Mouse (Mus musculus): ENCODE data around the gene Akr1c13. TPM values are rescaled to one million over a fixed set of nuclear protein-coding genes. Genes with fewer than 3 reads are reported as not detected.

The Akr1c13 gene
- total and polyA plus RNA-seq, 2 experiments from 2014 or later = 1.6 TPM; not detected in 1

DNA sequence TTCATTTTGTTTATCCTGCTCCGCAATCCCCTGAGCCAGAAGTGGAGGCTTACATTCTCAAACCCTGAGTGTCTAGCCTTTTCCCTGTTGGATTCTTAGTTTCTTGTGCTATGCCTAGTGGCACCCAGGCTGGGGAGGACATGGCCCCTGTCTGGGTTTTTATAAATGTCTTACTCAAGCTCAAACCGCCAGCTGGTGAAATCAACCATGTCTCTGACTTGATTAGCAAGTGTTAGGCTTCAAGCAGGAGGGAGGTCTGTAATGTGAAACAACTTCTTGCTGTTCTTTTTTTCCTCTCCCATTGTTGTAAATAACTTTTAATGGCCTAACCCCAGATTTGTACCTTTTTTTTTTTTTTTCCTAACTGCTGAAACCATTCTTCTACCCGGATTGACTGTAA is 58.4 kb downstream of the Akr1c13 start:
- H3K36me3 ChIP-seq (replicated peaks; ENCODE audit: control insufficient read depth, insufficient read depth, low read length) = no peaks in the 10 kb centered on the region
- no peak overlapping the region for H3K27ac ChIP-seq (ENCODE audit: low read depth)
- DNase-seq (ENCODE audit: low spot score) (no peak), ATAC-seq (ENCODE audit: insufficient read depth, low read depth) (no peak)
- no peak overlapping the region for H3K4me2 ChIP-seq (ENCODE audit: low read depth, low read length)
- H3K27me3 ChIP-seq (ENCODE audit: control insufficient read depth, insufficient read depth, low read length) = no peaks in the 10 kb centered on the region
- no peak overlapping the region for H3K9ac ChIP-seq (replicated peaks; ENCODE audit: low read depth, low read length)
- no peak overlapping the region for H3K4me3 ChIP-seq (ENCODE audit: low read depth, low read length)
- no peaks in the 10 kb centered on the region for H3K9me3 ChIP-seq (replicated peaks; ENCODE audit: control insufficient read depth, low read length)
- 0 out of 2 replicates have a peak, but pooled peaks cover 4% of the 10 kb centered on the region for H3K4me1 ChIP-seq (ENCODE audit: control insufficient read depth, insufficient read depth)
- TF ChIP-seq CTCF (IDR thresholded peaks at IDR 0.05; ENCODE audit: low read depth) = no peak
- no peak for TF ChIP-seq EP300 (IDR thresholded peaks at IDR 0.05; ENCODE audit: low read depth)
- 57% methylated on average over 3 of the region's 3 CpGs for WGBS

Other genes starting within 250 kb of the Akr1c13 start
- not detected in 2 replicates for gene Ucn3, start 245.8 kb upstream of the Akr1c13 start, total RNA-seq (2014; rRNA removed; ENCODE audit: low replicate concordance)
- not detected in 2 replicates for gene Ucn3, start 245.8 kb upstream of the Akr1c13 start, polyA plus RNA-seq (2015; fragmentation: Nextera tagmentation; extraction: Ambion mirVana)
- gene Akr1c14, start 142.1 kb upstream of the Akr1c13 start, total RNA-seq (2014; rRNA removed; ENCODE audit: low replicate concordance) = 5.2 and 6.3 TPM in 2 replicates
- gene Akr1c14, start 142.1 kb upstream of the Akr1c13 start, polyA plus RNA-seq (2015; fragmentation: Nextera tagmentation; extraction: Ambion mirVana) = 2.7 and 3.0 TPM in 2 replicates
- 0.69 and 7.6 TPM in 2 replicates for gene Akr1c18, start 40.5 kb upstream of the Akr1c13 start, total RNA-seq (2014; rRNA removed; ENCODE audit: low replicate concordance)
- gene Akr1c18, start 40.5 kb upstream of the Akr1c13 start, polyA plus RNA-seq (2015; fragmentation: Nextera tagmentation; extraction: Ambion mirVana) = 0.12 and 0.86 TPM in 2 replicates
- 0.04 and 1.6 TPM in 2 replicates for gene Akr1c19, start 37.5 kb downstream of the Akr1c13 start, total RNA-seq (2014; rRNA removed; ENCODE audit: low replicate concordance)
- 1.3 and 1.4 TPM in 2 replicates for gene Akr1c19, start 37.5 kb downstream of the Akr1c13 start, polyA plus RNA-seq (2015; fragmentation: Nextera tagmentation; extraction: Ambion mirVana)
- gene Akr1c12, start 88.3 kb downstream of the Akr1c13 start, total RNA-seq (2014; rRNA removed; ENCODE audit: low replicate concordance) = not detected in 2 replicates
- gene Akr1c12, start 88.3 kb downstream of the Akr1c13 start, polyA plus RNA-seq (2015; fragmentation: Nextera tagmentation; extraction: Ambion mirVana) = 0.43 and 0.49 TPM in 2 replicates
- not detected in 2 replicates for gene Akr1c6, start 243.2 kb downstream of the Akr1c13 start, total RNA-seq (2014; rRNA removed; ENCODE audit: low replicate concordance)
- gene Akr1c6, start 243.2 kb downstream of the Akr1c13 start, polyA plus RNA-seq (2015; fragmentation: Nextera tagmentation; extraction: Ambion mirVana) = not detected in 2 replicates